Mouse (Mus musculus) C2C12 (cell line): ENCODE measurements at regions not wholly inside any gene's neighbourhood (a gene's known extent, or its start where the extent isn't known, plus 50 kb on each side); places are given as distances from the start of the nearest gene placed in this dataset.

Experiments used
- H3K27me3 ChIP-seq: one replicate; pipeline ENCODE4 v1.6.1; 2011; ENCODE audit not compliant: control insufficient read depth, insufficient read depth, insufficient read length
- H3K36me3 ChIP-seq: one replicate; pipeline ENCODE4 v1.6.1; 2011; ENCODE audit not compliant: control insufficient read depth, insufficient read depth
- H3K4me3 ChIP-seq: one replicate; pipeline ENCODE4 v1.5.1; 2011; ENCODE audit warnings: mild to moderate bottlenecking, control low read depth; ENCODE audit not compliant: poor library complexity, insufficient read depth, severe bottlenecking
- H3K79me2 ChIP-seq: one replicate; pipeline ENCODE4 v1.6.1; 2011; ENCODE audit not compliant: control insufficient read depth, insufficient read depth
- H3K79me3 ChIP-seq: one replicate; pipeline ENCODE4 v1.6.1; 2011; ENCODE audit warnings: low read depth, control low read depth
- H3ac ChIP-seq: one replicate; pipeline ENCODE3; 2011; ENCODE audit warnings: low read depth; ENCODE audit not compliant: control insufficient read depth, insufficient read length
- CEBPB ChIP-seq: IDR thresholded peaks from one replicate; pipeline ENCODE4 v1.6.1; 2011; ENCODE audit warnings: low read depth, mild to moderate bottlenecking, control low read depth, moderate library complexity
- CTCF ChIP-seq: IDR thresholded peaks from one replicate; pipeline ENCODE4 v1.5.1; 2011; ENCODE audit not compliant: control insufficient read depth, insufficient read depth, insufficient read length
- FOSL1 ChIP-seq: IDR thresholded peaks from one replicate; pipeline ENCODE4 v1.8.0; 2011; ENCODE audit warnings: mild to moderate bottlenecking, low read length; ENCODE audit not compliant: poor library complexity, insufficient read depth, severe bottlenecking
- MAX ChIP-seq: IDR thresholded peaks from one replicate; pipeline ENCODE4 v1.6.1; 2011; ENCODE audit warnings: mild to moderate bottlenecking, control low read depth
- MYOD1 ChIP-seq: IDR thresholded peaks from one replicate; pipeline ENCODE4 v1.6.1; 2011; ENCODE audit warnings: low read depth; ENCODE audit not compliant: control insufficient read depth, insufficient read length
- MYOG ChIP-seq: IDR thresholded peaks from one replicate; pipeline ENCODE4 v1.6.1; 2011; ENCODE audit not compliant: control insufficient read depth, insufficient read length; ENCODE audit errors: extremely low read depth
- USF1 ChIP-seq: IDR thresholded peaks from one replicate; pipeline ENCODE4 v1.6.1; 2011; ENCODE audit warnings: low read depth, mild to moderate bottlenecking, control low read depth, moderate library complexity

GRCm38 (mm10) chr11:112839721-112840494 lies 57.9 kb downstream of the Sox9 start:
- no peak overlapping the region for H3K4me3 ChIP-seq
- H3K79me3 ChIP-seq = no peaks in the 10 kb centered on the region
- H3K36me3 ChIP-seq = no peaks in the 10 kb centered on the region
- TF ChIP-seq MYOD1 (no peak), USF1 (no peak), FOSL1 (no peak), MAX (no peak), CTCF (no peak), MYOG (no peak), CEBPB (no peak)
- H3K79me2 ChIP-seq = no peaks in the 10 kb centered on the region
- no peak overlapping the region for H3ac ChIP-seq
- H3K27me3 ChIP-seq = no peaks in the 10 kb centered on the region

GRCm38 (mm10) chr11:112840495-112840828 lies 58.4 kb downstream of the Sox9 start:
- Histone ChIP-seq H3ac (no peak overlapping the region), H3K79me3 (no peaks in the 10 kb centered on the region), H3K27me3 (no peaks in the 10 kb centered on the region), H3K4me3 (no peak overlapping the region), H3K79me2 (no peaks in the 10 kb centered on the region), H3K36me3 (no peaks in the 10 kb centered on the region)
- TF ChIP-seq CTCF (no peak), CEBPB (no peak), FOSL1 (no peak), MYOG (no peak), MAX (no peak), MYOD1 (no peak), USF1 (no peak)

DNA sequence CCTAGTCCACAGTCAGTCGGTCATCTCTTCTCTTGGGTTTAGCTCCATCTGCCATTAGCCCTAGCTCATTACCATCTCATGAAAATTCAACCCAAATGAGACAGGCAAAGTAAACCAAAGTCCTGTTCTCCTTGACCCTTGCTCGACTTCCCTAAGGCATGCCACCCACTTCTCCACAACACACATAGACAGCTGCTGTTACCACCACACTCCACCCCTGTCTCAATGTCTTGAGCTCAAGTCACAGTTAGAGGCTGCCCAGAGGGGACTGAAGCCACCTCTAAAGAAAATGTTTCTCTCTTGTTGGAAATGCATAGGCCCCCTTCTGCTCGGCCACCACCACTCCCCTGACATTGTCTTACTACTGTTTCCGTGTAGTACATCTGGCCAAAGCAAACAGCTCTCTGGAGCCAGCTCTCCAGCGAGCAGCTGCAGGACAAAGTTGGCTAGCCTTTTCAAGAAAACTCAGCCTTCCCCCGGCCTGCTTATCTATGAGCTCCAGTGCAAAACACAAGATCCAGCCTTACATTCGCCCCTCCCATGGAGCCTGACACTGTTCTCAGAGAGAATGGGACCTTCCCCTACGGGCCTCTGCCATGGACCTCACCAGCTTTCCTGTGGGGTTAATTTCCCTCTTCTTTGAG lies 62.4 kb downstream of the Sox9 start:
- Histone ChIP-seq H3K4me3 (no peak overlapping the region), H3ac (no peak overlapping the region), H3K36me3 (no peaks in the 10 kb centered on the region), H3K27me3 (no peaks in the 10 kb centered on the region), H3K79me3 (no peaks in the 10 kb centered on the region), H3K79me2 (no peaks in the 10 kb centered on the region)
- TF ChIP-seq MYOD1 (no peak), CEBPB (no peak), MAX (no peak), USF1 (no peak), FOSL1 (no peak), MYOG (no peak)

DNA sequence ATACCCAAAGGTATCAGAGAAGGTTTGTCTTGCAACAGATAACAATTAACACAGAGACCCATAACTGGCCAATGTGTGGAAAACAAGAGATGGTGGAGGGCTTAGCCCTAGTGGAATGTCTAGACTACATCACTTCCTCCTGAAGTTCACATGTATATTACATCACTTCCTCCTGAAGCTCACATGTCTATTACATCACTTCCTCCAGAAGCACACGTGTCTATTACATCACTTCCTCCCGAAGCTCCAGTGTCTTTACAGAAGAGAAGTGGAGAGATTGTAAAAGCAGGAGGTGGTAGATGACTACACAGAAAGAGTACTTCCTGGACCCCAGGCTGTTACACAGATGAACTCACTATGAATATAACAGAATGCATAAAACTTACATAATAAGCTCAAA lies 65.1 kb downstream of the Sox9 start:
- Histone ChIP-seq H3K36me3 (no peaks in the 10 kb centered on the region), H3K79me2 (no peaks in the 10 kb centered on the region), H3K4me3 (no peak overlapping the region), H3K79me3 (no peaks in the 10 kb centered on the region), H3K27me3 (no peaks in the 10 kb centered on the region), H3ac (no peak overlapping the region)
- TF ChIP-seq CEBPB (no peak), MYOD1 (no peak), CTCF (no peak), MAX (no peak), USF1 (peak; percentile 56)

DNA sequence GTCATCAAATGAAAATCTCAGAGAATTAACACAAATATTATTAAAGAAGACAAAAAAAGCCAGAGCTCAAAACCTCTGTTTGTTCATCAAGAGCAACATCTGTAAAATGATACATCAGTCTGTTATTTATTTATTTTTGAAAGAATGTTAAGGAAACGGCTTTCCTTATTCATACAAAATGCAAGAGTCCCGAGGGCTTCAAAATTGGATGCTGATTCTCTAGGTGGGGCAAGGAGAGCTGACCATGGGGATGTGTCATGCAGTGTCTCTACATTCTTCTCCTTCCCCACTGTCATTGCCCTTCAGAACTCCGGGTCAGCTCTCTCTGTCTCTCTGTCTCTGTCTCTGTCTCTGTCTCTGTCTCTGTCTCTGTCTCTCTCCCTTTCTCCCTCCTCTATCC lies 65.8 kb downstream of the Sox9 start:
- TF ChIP-seq CTCF (no peak), FOSL1 (no peak), MYOG (no peak), MAX (no peak), CEBPB (no peak), MYOD1 (no peak), USF1 (no peak)
- Histone ChIP-seq H3K79me2 (no peaks in the 10 kb centered on the region), H3K79me3 (no peaks in the 10 kb centered on the region), H3K36me3 (no peaks in the 10 kb centered on the region), H3K27me3 (no peaks in the 10 kb centered on the region), H3K4me3 (no peak overlapping the region), H3ac (no peak overlapping the region)

DNA sequence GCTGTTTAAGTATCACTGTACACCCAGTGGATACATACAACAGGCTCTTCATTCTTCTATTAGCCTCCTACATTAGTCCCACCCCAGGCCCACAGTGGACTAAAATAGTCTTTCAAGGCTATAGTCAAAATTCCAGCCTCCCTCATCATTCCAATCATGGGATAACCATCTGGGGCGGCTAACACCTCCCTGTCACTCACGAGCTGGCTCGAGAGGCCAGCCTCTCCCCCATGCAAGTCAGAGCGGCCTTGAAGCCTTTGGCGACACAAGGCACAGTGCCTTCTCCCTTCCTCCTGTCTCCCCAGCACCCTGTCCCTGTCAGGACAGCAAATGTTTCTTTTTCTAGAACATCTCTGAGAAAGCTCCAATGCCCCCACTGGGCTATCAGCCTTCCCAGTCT lies 68.0 kb downstream of the Sox9 start:
- Histone ChIP-seq H3ac (no peak overlapping the region), H3K79me3 (no peaks in the 10 kb centered on the region), H3K27me3 (no peaks in the 10 kb centered on the region), H3K36me3 (no peaks in the 10 kb centered on the region), H3K79me2 (no peaks in the 10 kb centered on the region), H3K4me3 (no peak overlapping the region)
- TF ChIP-seq CTCF = no peak
- no peak for TF ChIP-seq MAX
- TF ChIP-seq FOSL1 = no peak
- TF ChIP-seq MYOG = no peak
- no peak for TF ChIP-seq USF1
